Mouse (Mus musculus) lung, embryonic 14.5 days (tissue): ENCODE data around the gene Frs3. TPM values are rescaled to one million over a fixed set of nuclear protein-coding genes. Genes with fewer than 3 reads are reported as not detected.

Source experiments
- ATAC-seq: fragments of 200-750 bp; cut with Nextera tagmentation; 2 replicates; pipeline ENCODE4 v1.8.0; 2017; ENCODE audit warnings: mild to moderate bottlenecking, moderate TSS enrichment, moderate library complexity; ENCODE audit not compliant: insufficient read depth
- DNase-seq: peaks from one replicate; pipeline ENCODE4 v3.0.0-alpha.2; 2015
- H3K27ac ChIP-seq: fragments of 300-500 bp; sonication (generic); 2 replicates; pipeline ENCODE4 v1.5.1; 2014; ENCODE audit warnings: low read depth, mild to moderate bottlenecking, moderate library complexity
- H3K27me3 ChIP-seq: fragments of 300-500 bp; sonication (generic); 2 replicates; pipeline ENCODE4 v1.6.1; 2014; ENCODE audit warnings: low read length, control low read depth; ENCODE audit not compliant: insufficient read depth
- H3K36me3 ChIP-seq: fragments of 300-500 bp; sonication (generic); 2 replicates; pipeline ENCODE4 v1.6.1; 2014; ENCODE audit warnings: control low read depth; ENCODE audit not compliant: insufficient read depth
- H3K4me1 ChIP-seq: fragments of 300-500 bp; sonication (generic); 2 replicates; pipeline ENCODE4 v1.6.1; 2014; ENCODE audit warnings: antibody characterized with exemption, control low read depth; ENCODE audit not compliant: insufficient read depth
- H3K4me2 ChIP-seq: fragments of 300-500 bp; sonication (generic); 2 replicates; pipeline ENCODE4 v1.6.1; 2014; ENCODE audit warnings: mild to moderate bottlenecking
- H3K4me3 ChIP-seq: fragments of 300-500 bp; sonication (generic); 2 replicates; pipeline ENCODE4 v1.5.1; 2014; ENCODE audit warnings: low read depth, low read length
- H3K9ac ChIP-seq: fragments of 300-500 bp; sonication (generic); 2 replicates; pipeline ENCODE4 v1.6.1; 2014
- H3K9me3 ChIP-seq: fragments of 300-500 bp; sonication (generic); 2 replicates; pipeline ENCODE4 v1.6.1; 2016; ENCODE audit warnings: low read depth, low read length, control low read depth
- CTCF ChIP-seq: IDR thresholded peaks from 2 replicates; pipeline ENCODE4 v1.5.1; 2016; ENCODE audit warnings: antibody characterized with exemption, low read depth
- WGBS: fragments of 180-500 bp; shearing (Covaris S2); extraction: QIAGEN DNeasy Blood & Tissue Kit; methylation state at CpG from one replicate; pipeline ENCODE4 v1.1.7; 2014; 5-methylcytosine and 5-hydroxymethylcytosine counted together
- polyA plus RNA-seq: library from polyadenylated mRNA; unstranded; fragments of >200 nt; fragmentation: Nextera tagmentation; extraction: Ambion mirVana; gene quantifications from 2 replicates; pipeline ENCODE4 v1.2.1, GENCODE M21; 2014

Frs3 gene
- polyA plus RNA-seq, 1 experiment from 2014 or later: 5.1 TPM

DNA sequence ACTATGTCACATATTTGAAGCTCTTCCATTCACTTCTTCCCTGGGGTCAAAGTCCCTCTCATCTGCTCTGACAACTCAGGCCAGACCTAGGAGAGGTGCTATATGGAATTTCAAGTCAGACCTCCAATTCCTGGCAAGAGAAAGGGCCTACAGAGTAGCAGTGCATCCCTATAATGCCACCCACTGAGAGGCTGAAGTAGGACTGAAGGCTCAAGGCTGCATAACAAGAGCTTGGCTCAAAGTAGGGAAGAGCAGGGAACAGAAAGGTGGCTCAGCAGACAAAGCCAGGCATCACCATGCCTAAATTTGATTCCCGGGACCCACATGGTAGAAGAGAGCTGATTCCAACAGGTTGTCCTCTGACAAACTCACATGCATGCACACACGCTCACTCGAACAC lies 2.8 kb downstream of the Frs3 start:
- H3K36me3 ChIP-seq: peaks cover 3% of the 10 kb centered on the region; the same call in 1 of the 2 replicates
- no peak overlapping the region for H3K27ac ChIP-seq
- 91% methylated on average over 3 of the region's 3 CpGs for WGBS
- peaks cover 10% of the 10 kb centered on the region; the same call in 1 of the 2 replicates for H3K4me1 ChIP-seq
- no peak overlapping the region for H3K4me3 ChIP-seq
- H3K27me3 ChIP-seq: no peaks in the 10 kb centered on the region
- DNase-seq (no peak), ATAC-seq (no peak)
- no peak overlapping the region for H3K9ac ChIP-seq
- no peaks in the 10 kb centered on the region for H3K9me3 ChIP-seq
- H3K4me2 ChIP-seq: no peak overlapping the region
- TF ChIP-seq CTCF: no peak

DNA sequence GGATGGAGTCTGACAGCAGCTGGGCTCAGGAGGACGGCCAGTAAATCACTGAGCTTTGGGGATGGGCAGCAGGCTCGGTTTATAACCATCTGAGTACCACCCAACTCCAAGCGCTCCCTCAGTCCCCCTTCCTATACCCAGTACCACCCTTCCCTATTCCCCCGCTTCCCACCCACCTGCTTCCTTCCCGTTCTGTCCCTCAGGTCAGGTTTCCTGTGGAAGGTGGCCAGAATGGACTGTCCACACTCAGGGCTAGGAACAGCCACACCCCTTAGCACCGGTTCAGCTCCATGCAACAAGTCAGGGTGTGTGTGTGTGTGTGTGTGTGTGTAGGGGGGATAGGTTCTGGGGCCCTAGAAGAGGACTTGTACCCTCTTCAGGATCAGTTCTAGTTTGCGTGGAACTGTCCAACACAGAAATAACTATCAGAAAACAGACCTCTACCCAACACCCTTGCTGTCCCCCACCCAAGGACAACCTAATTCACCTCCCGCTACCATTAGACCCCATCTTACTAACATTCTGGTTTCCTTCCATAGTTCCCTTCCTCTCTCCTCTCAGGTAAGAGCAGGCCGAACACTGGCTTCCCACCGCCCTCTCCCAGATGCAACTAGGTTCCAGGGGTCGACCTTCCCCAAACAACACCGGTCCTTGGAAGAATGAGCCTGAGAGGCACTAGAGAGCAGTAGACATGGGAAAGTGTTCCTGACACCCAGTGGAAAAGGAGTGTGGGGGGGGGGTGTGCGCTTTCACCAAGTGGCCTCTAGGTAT lies 5.0 kb downstream of the Frs3 start:
- H3K9me3 ChIP-seq: no peaks in the 10 kb centered on the region
- H3K4me2 ChIP-seq: peak overlapping the region; percentile 73
- DNase-seq: no peak
- 31% methylated on average over 13 of the region's 13 CpGs for WGBS
- no peak for ATAC-seq
- H3K4me1 ChIP-seq: peaks cover 3% of the 10 kb centered on the region; the same call in 1 of the 2 replicates
- H3K27ac ChIP-seq: no peak overlapping the region
- H3K36me3 ChIP-seq: 0 out of 2 replicates have a peak, but pooled peaks cover 7% of the 10 kb centered on the region
- peak overlapping the region; percentile 71 for H3K4me3 ChIP-seq
- peak overlapping the region; percentile 79 for H3K9ac ChIP-seq
- TF ChIP-seq CTCF: no peak
- H3K27me3 ChIP-seq: no peaks in the 10 kb centered on the region

DNA sequence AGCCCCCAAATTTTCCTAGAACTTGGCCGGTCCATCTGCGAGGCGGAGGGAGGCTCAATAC lies 5.4 kb downstream of the Frs3 start, which contains the start of gene Gm21981:
Gm21981 (minus strand) TSS at position 14 of the 61 bp plus-strand sequence.
- 0% methylated on average over 3 of the region's 3 CpGs for WGBS
- DNase-seq (no peak), ATAC-seq (no peak)
- no peak for TF ChIP-seq CTCF
- Histone ChIP-seq H3K27ac (peak within 1 kb of the TSS; percentile 54; the same call in 1 of the 2 replicates), H3K36me3 (0 out of 2 replicates have a peak, but pooled peaks cover 7% of the 10 kb centered on the region), H3K4me1 (peaks cover 3% of the 10 kb centered on the region; the same call in 1 of the 2 replicates), H3K27me3 (no peaks in the 10 kb centered on the region), H3K9ac (peak within 1 kb of the TSS; percentile 79), H3K4me2 (peak within 1 kb of the TSS; percentile 73), H3K9me3 (no peaks in the 10 kb centered on the region), H3K4me3 (peak within 1 kb of the TSS; percentile 71)

DNA sequence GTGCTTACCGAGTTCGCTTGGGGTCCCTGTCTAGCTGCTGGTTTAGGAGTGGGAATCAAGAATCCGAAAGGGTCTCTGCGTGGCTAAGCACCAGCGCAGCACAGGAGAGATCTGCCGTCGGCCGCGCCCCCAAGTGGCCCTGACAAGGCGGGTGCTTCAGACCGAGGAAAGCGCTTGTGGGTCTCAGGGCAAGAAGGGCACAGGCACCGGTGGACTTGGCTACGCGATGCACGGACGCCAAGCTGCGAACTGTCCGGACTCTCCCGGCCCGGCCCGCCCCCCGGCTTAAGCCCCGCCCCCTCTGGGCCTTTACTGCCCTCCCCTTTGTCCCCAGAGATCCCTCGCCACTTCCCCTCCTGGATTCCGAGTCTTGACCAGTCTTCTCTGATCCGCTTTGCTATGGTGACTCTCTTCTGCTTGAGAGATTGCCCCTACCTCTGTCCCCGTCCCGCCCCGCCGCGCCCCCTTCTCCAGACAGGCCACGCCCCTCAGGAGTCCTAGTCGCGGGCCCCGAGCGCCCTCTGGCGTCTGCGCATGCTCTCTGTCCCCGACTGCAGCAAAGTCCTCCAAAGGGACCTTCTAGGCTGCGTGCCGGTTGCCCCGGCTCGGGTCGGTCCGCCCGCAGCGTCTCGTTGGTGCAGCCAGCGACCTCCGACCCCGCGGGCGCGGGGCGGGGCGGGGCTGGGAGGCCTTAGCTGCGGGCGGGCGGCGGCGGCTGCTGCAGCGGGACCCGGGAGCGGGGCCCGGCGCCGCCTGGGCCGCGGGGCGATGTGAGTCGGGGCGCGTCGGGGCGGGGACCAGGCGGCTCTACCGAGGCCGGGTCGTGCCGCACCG lies 5.9 kb downstream of the Frs3 start, which contains the start of gene Prickle4:
Prickle4 (minus strand) TSS at position 234 of the 834 bp plus-strand sequence.
- Histone ChIP-seq H3K9ac (peak within 1 kb of the TSS; percentile 79), H3K4me1 (peaks cover 3% of the 10 kb centered on the region; the same call in 1 of the 2 replicates), H3K27me3 (no peaks in the 10 kb centered on the region), H3K27ac (peak within 1 kb of the TSS; percentile 54; the same call in 1 of the 2 replicates), H3K9me3 (no peaks in the 10 kb centered on the region), H3K36me3 (0 out of 2 replicates have a peak, but pooled peaks cover 7% of the 10 kb centered on the region), H3K4me2 (peak within 1 kb of the TSS; percentile 73), H3K4me3 (peak within 1 kb of the TSS; percentile 71)
- 1% methylated on average over 77 of the region's 82 CpGs for WGBS
- peak; percentile 98 for DNase-seq
- ATAC-seq: peak; percentile 94
- peak; percentile 85 for TF ChIP-seq CTCF

DNA sequence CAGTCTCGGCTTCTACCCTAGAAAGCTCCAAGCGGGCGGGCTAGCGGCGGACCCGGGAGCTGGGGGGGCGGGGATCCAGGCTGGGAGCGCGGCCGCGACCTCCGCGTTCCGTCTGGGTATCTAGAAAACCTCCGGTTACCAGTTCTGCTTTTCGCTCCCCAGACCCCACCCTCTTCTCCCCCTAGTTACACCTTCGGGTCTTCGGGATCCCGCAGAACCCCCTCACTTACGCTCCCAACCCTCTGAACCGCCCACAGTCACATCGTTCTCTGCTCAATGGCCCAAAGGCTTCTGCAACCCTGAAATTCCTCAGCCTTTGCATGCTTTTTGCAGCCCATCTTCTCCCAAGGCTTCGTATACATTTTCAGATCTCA lies 6.5 kb downstream of the Frs3 start:
- H3K9ac ChIP-seq: peak overlapping the region; percentile 79
- 0 out of 2 replicates have a peak, but pooled peaks cover 7% of the 10 kb centered on the region for H3K36me3 ChIP-seq
- peak; percentile 42 for DNase-seq
- 0% methylated on average over 15 of the region's 23 CpGs for WGBS
- H3K4me3 ChIP-seq: peak overlapping the region; percentile 71
- H3K27me3 ChIP-seq: no peaks in the 10 kb centered on the region
- H3K4me1 ChIP-seq: peaks cover 3% of the 10 kb centered on the region; the same call in 1 of the 2 replicates
- no peak; the same call in 1 of the 2 replicates for ATAC-seq
- peak overlapping the region; percentile 73 for H3K4me2 ChIP-seq
- no peak for TF ChIP-seq CTCF
- peak overlapping the region; percentile 51; the same call in 1 of the 2 replicates for H3K27ac ChIP-seq
- H3K9me3 ChIP-seq: no peaks in the 10 kb centered on the region

DNA sequence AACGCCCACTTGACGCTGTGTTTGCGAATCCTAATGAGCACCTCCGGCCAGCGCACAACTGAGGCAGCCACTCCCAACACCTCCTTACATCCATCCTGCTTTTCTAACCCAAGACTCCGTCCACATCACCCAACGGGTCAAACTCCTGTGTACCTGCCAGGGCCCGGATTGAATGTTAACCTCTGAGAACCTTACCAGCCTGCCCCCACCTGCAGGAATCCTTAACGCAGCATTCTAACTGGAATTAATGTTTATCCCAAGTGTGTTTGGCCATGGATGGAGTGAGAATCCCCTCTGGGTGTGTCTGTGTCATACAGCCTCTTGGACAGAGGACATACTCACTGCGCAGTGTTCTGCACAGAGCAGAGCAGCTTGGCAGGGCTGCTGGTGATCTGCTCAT lies 9.3 kb downstream of the Frs3 start:
- 88% methylated on average over 10 of the region's 10 CpGs for WGBS
- H3K4me1 ChIP-seq: peaks cover 3% of the 10 kb centered on the region
- TF ChIP-seq CTCF: no peak
- DNase-seq (no peak), ATAC-seq (no peak)
- H3K9ac ChIP-seq: no peak overlapping the region
- H3K36me3 ChIP-seq: peaks cover 15% of the 10 kb centered on the region; the same call in 1 of the 2 replicates
- H3K27me3 ChIP-seq: no peaks in the 10 kb centered on the region
- no peak overlapping the region for H3K4me2 ChIP-seq
- no peak overlapping the region for H3K4me3 ChIP-seq
- H3K27ac ChIP-seq: no peak overlapping the region
- H3K9me3 ChIP-seq: no peaks in the 10 kb centered on the region

DNA sequence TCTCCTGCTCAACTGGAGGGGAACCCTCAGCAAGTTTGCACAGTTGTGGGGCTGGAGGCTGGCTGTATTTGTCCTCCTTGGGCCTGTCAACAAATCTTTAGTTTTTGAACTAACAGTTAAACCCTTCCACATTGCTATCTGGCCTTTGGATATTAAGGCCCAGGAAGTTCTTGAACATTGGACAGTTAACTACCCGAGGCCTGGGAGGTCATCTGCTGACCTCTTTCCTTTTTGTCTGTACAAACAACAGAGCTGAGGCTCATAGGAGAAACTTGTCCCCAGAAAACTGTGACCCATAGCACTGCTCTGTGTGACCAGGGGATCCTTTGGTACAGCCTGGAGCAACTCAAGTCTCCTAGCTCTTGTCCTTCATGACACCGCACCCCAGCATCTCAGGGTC lies 10.2 kb downstream of the Frs3 start:
- ATAC-seq (no peak), DNase-seq (no peak)
- Histone ChIP-seq H3K9me3 (no peaks in the 10 kb centered on the region), H3K36me3 (peaks cover 21% of the 10 kb centered on the region; the same call in 1 of the 2 replicates), H3K27me3 (no peaks in the 10 kb centered on the region), H3K9ac (no peak overlapping the region), H3K4me3 (no peak overlapping the region), H3K27ac (no peak overlapping the region), H3K4me2 (no peak overlapping the region), H3K4me1 (peaks cover 2% of the 10 kb centered on the region)
- WGBS: 60% methylated on average over 2 of the region's 2 CpGs
- no peak for TF ChIP-seq CTCF
